Mouse (Mus musculus) liver, adult 2 months (tissue): ENCODE measurements around the gene Pqlc3. TPM values are rescaled to one million over a fixed set of nuclear protein-coding genes. Genes with fewer than 3 reads are reported as not detected.
A peak's percentile ranks its signal among the peaks of the same experiment; 100 is the strongest.

ENCODE experiments used
- DNase-seq: peaks from one replicate; pipeline ENCODE4 v3.0.0-alpha.2; 2011; ENCODE audit warnings: low read depth, low spot score; ENCODE audit errors: extremely low read depth
- H3K27ac ChIP-seq: fragments of 200-500 bp; replicated peaks from 2 replicates; pipeline ENCODE4 v1.5.1; 2012; ENCODE audit warnings: low read depth, mild to moderate bottlenecking, control low read depth, inconsistent platforms, low read length; ENCODE audit not compliant: insufficient read depth
- H3K27me3 ChIP-seq: fragments of 200-500 bp; 2 replicates; pipeline ENCODE4 v1.6.1; 2012; ENCODE audit warnings: mild to moderate bottlenecking, moderate library complexity, low read length, inconsistent platforms; ENCODE audit not compliant: control insufficient read depth, insufficient read depth
- H3K36me3 ChIP-seq: fragments of 200-500 bp; 2 replicates; pipeline ENCODE4 v1.6.1; 2012; ENCODE audit warnings: low read length, inconsistent platforms; ENCODE audit not compliant: control insufficient read depth, insufficient read depth
- H3K4me1 ChIP-seq: fragments of 200-500 bp; 2 replicates; pipeline ENCODE4 v1.6.1; 2011; ENCODE audit warnings: low read length; ENCODE audit not compliant: control insufficient read depth, insufficient read depth
- H3K4me3 ChIP-seq: fragments of 200-500 bp; 2 replicates; pipeline ENCODE4 v1.5.1; 2011; ENCODE audit warnings: low read depth, mild to moderate bottlenecking, control low read depth, low read length, moderate library complexity; ENCODE audit not compliant: insufficient read depth
- H3K79me2 ChIP-seq: fragments of 200-500 bp; 2 replicates; pipeline ENCODE4 v1.6.1; 2012; ENCODE audit warnings: inconsistent platforms, mild to moderate bottlenecking, low read length, moderate library complexity; ENCODE audit not compliant: control insufficient read depth, insufficient read depth
- H3K9ac ChIP-seq: fragments of 200-500 bp; 2 replicates; pipeline ENCODE4 v1.6.1; 2012; ENCODE audit warnings: low read depth, mild to moderate bottlenecking, control low read depth, inconsistent platforms, low read length
- CTCF ChIP-seq: fragments of 200-500 bp; IDR thresholded peaks from 2 replicates; pipeline ENCODE4 v1.5.1; 2011; ENCODE audit warnings: low read depth, low read length, control low read depth
- POLR2A ChIP-seq: fragments of 200-500 bp; IDR thresholded peaks from 2 replicates; pipeline ENCODE4 v1.6.1; 2011; ENCODE audit warnings: low read length, control low read depth; ENCODE audit not compliant: insufficient read depth; ENCODE audit errors: extremely low read depth
- WGBS: fragments of 180-500 bp; shearing (Covaris S2); methylation state at CpG from one replicate; pipeline ENCODE4 v1.1.7; 2018; 5-methylcytosine and 5-hydroxymethylcytosine counted together
- polyA plus RNA-seq: library from polyadenylated mRNA; depleted of rRNA; stranded (reverse); fragments of >200 nt; gene quantifications from 2 replicates; pipeline ENCODE4 v1.2.3, GENCODE M21; 2012
- total RNA-seq: library from RNA; depleted of rRNA; stranded (reverse); fragments of >200 nt; gene quantifications from 2 replicates; pipeline ENCODE4 v1.2.3, GENCODE M21; 2014

Pqlc3 gene
- total and polyA plus RNA-seq, 2 experiments = 0.34 to 0.92 TPM

GRCm38 (mm10) chr12:17012067-17012899 lies 12.1 kb upstream of the Pqlc3 start:
- no peaks in the 10 kb centered on the region for H3K36me3 ChIP-seq
- DNase-seq = no peak
- H3K27me3 ChIP-seq = no peaks in the 10 kb centered on the region

GRCm38 (mm10) chr12:17011100-17011870 lies 11.1 kb upstream of the Pqlc3 start, which contains the start of gene 2410004P03Rik:
Gene 2410004P03Rik (minus strand): TSS chr12:17011727.
- H3K9ac ChIP-seq = peak within 1 kb of the TSS; percentile 54; the same call in 1 of the 2 replicates
- 10% methylated on average over 29 of the region's 29 CpGs for WGBS
- peak; percentile 31 for DNase-seq

More at GRCm38 (mm10) chr12:17012067-17012899, 12.1 kb upstream of the Pqlc3 start:
- H3K4me3 ChIP-seq = no peak overlapping the region
- 82% methylated on average over 2 of the region's 2 CpGs for WGBS
- no peaks in the 10 kb centered on the region for H3K79me2 ChIP-seq
- TF ChIP-seq CTCF (no peak), POLR2A (no peak)
- peaks cover 3% of the 10 kb centered on the region; the same call in 1 of the 2 replicates for H3K4me1 ChIP-seq
- no peak overlapping the region for H3K27ac ChIP-seq
- no peak overlapping the region for H3K9ac ChIP-seq

GRCm38 (mm10) chr12:17009466-17009865 lies 9.3 kb upstream of the Pqlc3 start:
- Histone ChIP-seq H3K9ac (no peak overlapping the region), H3K4me3 (no peak overlapping the region), H3K27me3 (no peaks in the 10 kb centered on the region), H3K4me1 (peaks cover 3% of the 10 kb centered on the region; the same call in 1 of the 2 replicates), H3K27ac (no peak overlapping the region), H3K36me3 (no peaks in the 10 kb centered on the region), H3K79me2 (no peaks in the 10 kb centered on the region)
- 95% methylated on average over 6 of the region's 6 CpGs for WGBS
- TF ChIP-seq CTCF (no peak), POLR2A (no peak)
- no peak for DNase-seq

More at GRCm38 (mm10) chr12:17011100-17011870, 11.1 kb upstream of the Pqlc3 start, which contains the start of gene 2410004P03Rik:
- Histone ChIP-seq H3K4me3 (peak within 1 kb of the TSS; percentile 67), H3K36me3 (no peaks in the 10 kb centered on the region), H3K79me2 (no peaks in the 10 kb centered on the region), H3K27ac (no peak within 1 kb of the TSS), H3K4me1 (peaks cover 3% of the 10 kb centered on the region; the same call in 1 of the 2 replicates), H3K27me3 (no peaks in the 10 kb centered on the region)
- TF ChIP-seq POLR2A (no peak), CTCF (peak; percentile 89)

- no peaks in the 10 kb centered on the region for H3K27me3 ChIP-seq
- no peak overlapping the region for H3K4me3 ChIP-seq
- H3K9ac ChIP-seq = no peak overlapping the region
- H3K36me3 ChIP-seq = no peaks in the 10 kb centered on the region
- no peaks in the 10 kb centered on the region for H3K4me1 ChIP-seq
- no peak overlapping the region for H3K27ac ChIP-seq
- TF ChIP-seq CTCF (no peak), POLR2A (no peak)
- H3K79me2 ChIP-seq = no peaks in the 10 kb centered on the region
- DNase-seq = no peak
- 56% methylated on average over 4 of the region's 4 CpGs for WGBS
These were observed 1.0 kb upstream of the Pqlc3 start for GRCm38 (mm10) chr12:17001211-17001610.

- Histone ChIP-seq H3K27ac (no peak overlapping the region), H3K9ac (no peak overlapping the region), H3K79me2 (no peaks in the 10 kb centered on the region), H3K4me3 (no peak overlapping the region), H3K36me3 (no peaks in the 10 kb centered on the region), H3K27me3 (no peaks in the 10 kb centered on the region), H3K4me1 (no peaks in the 10 kb centered on the region)
- no peak for TF ChIP-seq CTCF
- no peak for TF ChIP-seq POLR2A
- DNase-seq = no peak
- WGBS = 51% methylated on average over 6 of the region's 6 CpGs
These were observed 420 bp upstream of the Pqlc3 start for GRCm38 (mm10) chr12:17000628-17001027.
